Mouse (Mus musculus) embryo, embryonic 10.5 days (tissue): ENCODE measurements around the gene Sars2.
"Not testable (repeated sequence)": the region's sequence is repeated elsewhere in the genome, so short reads cannot be mapped to it uniquely, and the experiment has no call there.

Experiments used
- DNase-seq: peaks from one replicate; pipeline ENCODE4 v3.0.0-alpha.2; 2015; ENCODE audit warnings: low spot score

Gene Sars2

GRCm38 (mm10) chr7:28741709-28742438, at the start of gene Sars2, which contains the start of gene Mrps12:
TSS of gene Sars2 (plus strand) at chr7:28741992.
TSS of gene Mrps12 (minus strand) at chr7:28741820.
- DNase-seq: peak; percentile 99

- peak; percentile 52 for DNase-seq
Measured at GRCm38 (mm10) chr7:28692545-28693320, 49.1 kb upstream of the Sars2 start, which contains the start of gene Fbxo27. TSS of gene Fbxo27 (plus strand) at chr7:28692849.

GRCm38 (mm10) chr7:28693321-28693966, 48.3 kb upstream of the Sars2 start:
- DNase-seq: peak; percentile 91

- DNase-seq: peak; percentile 68
Measured at GRCm38 (mm10) chr7:28694423-28694822, 47.4 kb upstream of the Sars2 start.

GRCm38 (mm10) chr7:28694966-28695511, 46.8 kb upstream of the Sars2 start:
- DNase-seq: no peak

GRCm38 (mm10) chr7:28697277-28697676, 44.5 kb upstream of the Sars2 start:
- no peak for DNase-seq

GRCm38 (mm10) chr7:28700269-28700668, 41.5 kb upstream of the Sars2 start:
- DNase-seq: no peak

- not testable (repeated sequence) for DNase-seq
Measured at GRCm38 (mm10) chr7:28701306-28701705, 40.5 kb upstream of the Sars2 start.

GRCm38 (mm10) chr7:28702601-28703143, 39.1 kb upstream of the Sars2 start:
- no peak for DNase-seq

GRCm38 (mm10) chr7:28709454-28709853, 32.3 kb upstream of the Sars2 start:
- DNase-seq: no peak

- DNase-seq: no peak
Measured at GRCm38 (mm10) chr7:28710962-28711361, 30.8 kb upstream of the Sars2 start.

- no peak for DNase-seq
Measured at GRCm38 (mm10) chr7:28714667-28715066, 27.1 kb upstream of the Sars2 start.

- DNase-seq: peak; percentile 13
Measured at GRCm38 (mm10) chr7:28715598-28715997, 26.2 kb upstream of the Sars2 start.

GRCm38 (mm10) chr7:28716590-28717281, 25.1 kb upstream of the Sars2 start, which contains the start of gene Fbxo17:
TSS of gene Fbxo17 (plus strand) at chr7:28716804.
- peak; percentile 82 for DNase-seq

- no peak for DNase-seq
Measured at GRCm38 (mm10) chr7:28717726-28718125, 24.1 kb upstream of the Sars2 start.

- DNase-seq: no peak
Measured at GRCm38 (mm10) chr7:28719159-28719558, 22.6 kb upstream of the Sars2 start.

GRCm38 (mm10) chr7:28719650-28720049, 22.1 kb upstream of the Sars2 start:
- DNase-seq: no peak

- peak; percentile 42 for DNase-seq
Measured at GRCm38 (mm10) chr7:28720753-28721537, 20.8 kb upstream of the Sars2 start.

- no peak for DNase-seq
Measured at GRCm38 (mm10) chr7:28722079-28722478, 19.7 kb upstream of the Sars2 start.

- DNase-seq: no peak
Measured at GRCm38 (mm10) chr7:28724613-28725012, 17.2 kb upstream of the Sars2 start.
